Mouse (Mus musculus): ENCODE data around the gene Elf1.

DNA sequence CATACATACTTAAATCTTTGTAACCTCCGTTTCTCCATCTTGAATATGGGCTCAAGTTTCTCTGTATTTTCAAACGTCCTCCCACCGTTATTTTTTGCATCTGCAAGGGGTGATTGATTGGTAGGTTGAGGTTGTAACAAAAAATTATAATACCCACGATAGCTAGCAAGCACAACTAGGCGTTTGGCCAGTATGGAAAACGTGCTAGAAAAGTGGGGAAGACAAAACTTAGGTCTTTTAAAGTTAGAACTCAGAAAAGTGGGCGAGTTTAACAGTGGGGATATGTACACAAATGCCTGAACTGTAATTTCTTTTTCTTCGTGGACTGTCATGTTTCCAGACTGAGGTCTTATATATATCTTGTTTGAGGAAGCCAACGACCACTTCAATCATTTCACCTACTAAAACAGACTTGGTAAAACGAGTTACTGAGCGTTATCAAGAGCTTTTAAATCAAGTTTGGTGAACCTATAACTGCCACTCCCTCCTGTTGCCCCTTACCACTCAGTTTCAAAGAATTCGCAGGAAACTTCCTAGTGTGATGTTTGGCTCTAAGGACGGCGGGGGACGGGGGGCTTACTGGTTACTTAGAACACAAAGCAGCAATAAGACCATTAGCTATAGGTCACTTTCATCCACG, 105.6 kb downstream of the Elf1 start:
- TF ChIP-seq CEBPB (IDR thresholded peaks at IDR 0.05; ENCODE audit: insufficient read depth, poor library complexity, severe bottlenecking) (no peak), POLR2A (IDR thresholded peaks at IDR 0.05; ENCODE audit: insufficient read length, low read depth) (no peak), POLR2AphosphoS2 (IDR thresholded peaks at IDR 0.05; ENCODE audit: insufficient read length, low read depth) (no peak), REST (IDR thresholded peaks at IDR 0.05; ENCODE audit: insufficient read depth, insufficient read length) (no peak), MAX (IDR thresholded peaks at IDR 0.05; ENCODE audit: low read depth) (no peak), USF1 (IDR thresholded peaks at IDR 0.05; ENCODE audit: low read depth) (no peak), E2F4 (IDR thresholded peaks at IDR 0.05; ENCODE audit: insufficient read depth) (no peak), TCF3 (IDR thresholded peaks at IDR 0.05; ENCODE audit: insufficient read length, low read depth) (no peak), MYOD1 (IDR thresholded peaks at IDR 0.05; ENCODE audit: control insufficient read depth in 1 of 3, insufficient read length in 2 of 3, low read depth in 2 of 3) (no peak), MYOG (IDR thresholded peaks at IDR 0.05; ENCODE audit: control insufficient read depth in 1 of 3, insufficient read depth in 1 of 3, insufficient read length in 2 of 3, low read depth in 2 of 3) (no peak)

All from myocyte (in vitro differentiated cells).